Mouse (Mus musculus): ENCODE results near the gene Dop1b. TPM values are rescaled to one million over a fixed set of nuclear protein-coding genes. Genes with fewer than 3 reads are reported as not detected.
"Not testable (repeated sequence)": the region's sequence is repeated elsewhere in the genome, so short reads cannot be mapped to it uniquely, and the experiment has no call there.

Gene Dop1b
- polyA plus RNA-seq, 1 experiment from 2014 or later, result 28.1 TPM

DNA sequence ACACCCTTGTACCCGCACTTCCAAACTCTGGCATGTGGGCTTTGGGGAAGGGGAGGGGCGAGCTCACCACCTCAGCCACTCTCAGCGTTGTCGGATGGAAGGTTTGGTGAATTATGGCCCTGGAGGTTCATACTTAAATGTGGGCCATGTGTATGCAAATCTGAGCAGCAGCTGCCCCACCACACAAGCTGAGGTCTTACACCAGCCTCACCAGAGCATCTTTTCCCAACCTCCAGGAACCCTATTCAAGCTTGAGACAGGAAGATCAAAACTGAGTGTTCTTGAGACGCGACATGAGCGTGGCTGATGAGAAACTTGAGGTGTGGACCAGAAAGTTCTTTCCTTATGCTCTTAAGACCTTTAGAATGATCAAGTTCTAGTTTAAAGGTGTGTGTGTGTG lies 27.3 kb upstream of the Dop1b start:
- no peak overlapping the region for H3K27ac ChIP-seq (replicated peaks)
- H3K9ac ChIP-seq, result no peak overlapping the region
- ATAC-seq (ENCODE audit: low read depth), result no peak
- H3K4me2 ChIP-seq, result peak overlapping the region; percentile 75
- 36% methylated on average over 7 of the region's 7 CpGs for WGBS
- H3K4me1 ChIP-seq (replicated peaks), result peaks cover 21% of the 10 kb centered on the region
- H3K9me3 ChIP-seq, result no peaks in the 10 kb centered on the region
- no peaks in the 10 kb centered on the region for H3K36me3 ChIP-seq
- H3K4me3 ChIP-seq, result no peak overlapping the region
- H3K27me3 ChIP-seq, result peaks cover 62% of the 10 kb centered on the region

DNA sequence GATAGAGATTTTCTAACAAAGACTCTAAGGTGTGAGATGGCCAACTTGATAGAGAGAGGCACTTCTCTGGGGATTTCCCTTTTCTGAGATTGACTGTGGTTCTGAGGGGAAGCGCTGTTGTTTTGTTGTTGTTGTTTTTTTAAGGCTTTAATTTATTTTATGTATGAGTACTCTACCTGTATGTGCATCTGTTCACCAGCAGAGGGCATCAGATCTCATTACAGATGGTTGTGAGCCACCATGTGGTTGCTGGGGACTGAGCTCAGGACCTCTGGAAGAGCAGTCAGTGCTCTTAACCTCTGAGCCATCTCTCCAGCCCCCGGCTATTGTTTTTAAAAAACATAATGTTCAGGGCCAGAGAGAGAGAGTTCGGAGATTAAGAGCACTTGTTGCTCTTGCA lies 25.9 kb upstream of the Dop1b start:
- Histone ChIP-seq H3K4me1 (replicated peaks) (peaks cover 21% of the 10 kb centered on the region), H3K27me3 (peaks cover 56% of the 10 kb centered on the region)
- not testable (repeated sequence) for H3K4me2 ChIP-seq; H3K4me3 ChIP-seq; ATAC-seq (ENCODE audit: low read depth); H3K27ac ChIP-seq (replicated peaks); H3K9ac ChIP-seq; H3K36me3 ChIP-seq; H3K9me3 ChIP-seq
- WGBS, result 93% methylated on average over 3 of the region's 3 CpGs

DNA sequence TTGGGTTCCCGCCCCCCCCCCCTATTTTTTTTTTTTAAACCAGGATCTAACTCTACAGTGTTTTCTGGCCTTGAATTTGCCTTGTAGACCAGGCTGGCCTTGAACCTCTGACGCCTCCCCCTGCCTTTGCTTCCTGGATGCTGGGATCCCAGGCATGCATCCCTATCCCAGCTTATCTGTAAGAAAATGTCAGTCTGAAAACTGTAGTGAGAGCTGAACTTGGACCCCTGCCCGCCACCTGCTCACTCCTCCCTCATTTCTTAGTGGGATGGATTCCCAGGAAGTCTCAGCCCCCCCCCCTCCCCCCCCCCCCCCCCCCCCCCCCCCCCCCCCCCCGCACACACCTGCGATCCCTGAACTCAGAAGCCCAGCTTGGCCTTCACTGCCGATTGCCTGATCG lies 25.3 kb upstream of the Dop1b start:
- WGBS, result 79% methylated on average over 5 of the region's 7 CpGs
- no peak overlapping the region for H3K4me3 ChIP-seq
- no peaks in the 10 kb centered on the region for H3K36me3 ChIP-seq
- no peak overlapping the region for H3K9ac ChIP-seq
- no peaks in the 10 kb centered on the region for H3K9me3 ChIP-seq
- peaks cover 21% of the 10 kb centered on the region for H3K4me1 ChIP-seq (replicated peaks)
- peaks cover 50% of the 10 kb centered on the region for H3K27me3 ChIP-seq
- no peak overlapping the region for H3K4me2 ChIP-seq
- no peak for ATAC-seq (ENCODE audit: low read depth)
- no peak overlapping the region for H3K27ac ChIP-seq (replicated peaks)

DNA sequence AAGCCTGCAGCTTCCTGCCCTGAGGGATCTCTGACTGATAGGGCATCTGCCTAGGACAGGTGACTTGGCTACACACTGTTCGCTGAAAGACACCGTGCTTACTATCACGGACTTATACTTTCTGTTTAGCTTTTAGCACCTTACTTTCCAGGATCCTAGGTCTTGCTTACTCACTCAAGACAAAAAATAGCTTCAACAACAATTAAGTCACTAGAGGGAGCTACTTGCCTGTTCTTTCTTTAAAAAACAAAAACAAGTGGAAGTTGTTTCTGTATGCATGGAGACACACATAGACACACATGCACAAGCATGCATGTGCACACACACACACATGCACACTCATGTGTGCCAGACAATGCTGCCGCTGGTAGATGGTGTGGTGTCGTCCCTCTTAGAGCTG lies 24.8 kb upstream of the Dop1b start:
- 50% methylated on average over 5 of the region's 5 CpGs for WGBS
- no peaks in the 10 kb centered on the region for H3K9me3 ChIP-seq
- no peaks in the 10 kb centered on the region for H3K36me3 ChIP-seq
- no peak overlapping the region for H3K4me3 ChIP-seq
- peaks cover 21% of the 10 kb centered on the region for H3K4me1 ChIP-seq (replicated peaks)
- no peak overlapping the region for H3K9ac ChIP-seq
- H3K27ac ChIP-seq (replicated peaks), result no peak overlapping the region
- H3K4me2 ChIP-seq, result no peak overlapping the region
- no peak for ATAC-seq (ENCODE audit: low read depth)
- H3K27me3 ChIP-seq, result peaks cover 44% of the 10 kb centered on the region

DNA sequence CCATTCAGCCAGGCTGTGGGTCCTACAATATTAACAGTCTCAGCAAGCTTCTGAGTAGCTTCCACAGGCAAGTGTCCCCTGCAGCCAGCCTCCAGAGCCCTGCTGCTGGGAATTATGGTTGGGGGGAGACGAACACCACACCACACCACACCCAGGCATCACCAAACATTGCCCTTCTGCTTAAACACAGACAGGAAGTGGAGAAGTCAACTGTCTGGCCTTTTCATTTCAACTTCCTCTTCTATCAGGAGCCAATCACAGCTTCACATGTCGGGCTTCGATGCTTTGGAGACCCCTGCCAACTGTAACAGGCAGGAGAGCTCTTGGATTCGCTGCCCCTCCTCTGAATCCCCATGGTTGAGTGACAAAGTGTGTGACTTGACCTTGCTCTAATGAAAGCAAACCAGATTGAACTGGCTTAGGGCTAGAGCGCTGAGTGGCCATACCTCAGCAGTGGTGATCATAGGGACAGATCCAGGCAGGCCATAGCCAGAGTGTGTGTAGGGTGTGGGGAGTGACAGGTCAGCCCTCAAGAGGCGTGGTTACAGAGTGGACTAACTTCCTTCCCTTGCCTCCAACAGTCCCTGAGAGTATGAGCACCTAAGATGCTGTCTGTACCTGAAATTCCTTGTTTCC lies 20.4 kb upstream of the Dop1b start:
- no peak for ATAC-seq (ENCODE audit: low read depth)
- Histone ChIP-seq H3K9me3 (no peaks in the 10 kb centered on the region), H3K27ac (replicated peaks) (no peak overlapping the region), H3K4me3 (no peak overlapping the region), H3K36me3 (no peaks in the 10 kb centered on the region), H3K4me1 (replicated peaks) (no peaks in the 10 kb centered on the region), H3K27me3 (peaks cover 7% of the 10 kb centered on the region; the same call in 1 of the 2 replicates), H3K9ac (no peak overlapping the region), H3K4me2 (no peak overlapping the region)
- WGBS, result 78% methylated on average over 6 of the region's 6 CpGs

DNA sequence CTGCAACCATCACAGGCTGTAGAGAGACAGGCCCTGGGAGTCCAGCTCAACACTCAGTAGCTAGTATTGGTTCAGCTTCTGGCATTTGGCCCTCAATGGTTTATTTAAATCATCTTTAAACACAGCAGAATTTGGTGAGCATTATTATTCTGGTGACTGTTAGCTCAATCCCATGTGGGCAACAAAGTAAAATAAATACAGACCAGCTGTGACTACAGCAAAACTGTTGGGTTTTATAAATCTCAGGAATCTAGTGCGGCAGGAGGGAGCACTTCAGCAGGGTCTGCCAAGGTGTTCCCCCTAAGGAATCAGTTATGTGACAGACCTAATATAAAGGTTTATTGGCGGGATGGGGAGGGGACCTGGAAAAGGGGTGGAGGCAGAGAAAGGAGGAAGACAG lies 19.0 kb upstream of the Dop1b start:
- H3K36me3 ChIP-seq, result no peaks in the 10 kb centered on the region
- no peaks in the 10 kb centered on the region for H3K4me1 ChIP-seq (replicated peaks)
- H3K9me3 ChIP-seq, result no peaks in the 10 kb centered on the region
- H3K4me3 ChIP-seq, result no peak overlapping the region
- H3K4me2 ChIP-seq, result no peak overlapping the region
- peaks cover 13% of the 10 kb centered on the region; the same call in 1 of the 2 replicates for H3K27me3 ChIP-seq
- no peak for ATAC-seq (ENCODE audit: low read depth)
- WGBS, result 57% methylated on average over 2 of the region's 2 CpGs
- no peak overlapping the region for H3K9ac ChIP-seq
- H3K27ac ChIP-seq (replicated peaks), result no peak overlapping the region

DNA sequence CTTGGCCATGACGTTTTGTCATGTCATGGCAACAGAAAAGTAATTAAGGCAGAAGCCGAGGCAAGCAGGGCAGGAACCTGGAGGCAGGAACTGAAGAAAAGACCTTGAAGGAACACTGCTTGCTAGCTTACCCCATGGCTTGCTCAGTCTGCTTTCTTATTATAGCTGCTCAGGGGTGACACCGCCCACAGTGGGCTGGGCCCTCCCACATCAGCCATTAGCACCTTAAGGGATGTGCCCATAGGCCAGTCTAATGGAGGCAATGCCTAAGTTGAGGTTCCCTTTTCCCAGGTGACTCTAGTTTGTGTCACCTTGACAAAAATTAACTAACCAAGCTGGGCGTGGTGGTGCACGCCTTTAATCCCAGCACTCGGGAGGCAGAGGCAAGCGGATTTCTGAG lies 4.6 kb upstream of the Dop1b start:
- ATAC-seq (ENCODE audit: low read depth), result no peak
- Histone ChIP-seq H3K36me3 (no peaks in the 10 kb centered on the region), H3K9ac (no peak overlapping the region), H3K27ac (replicated peaks) (no peak overlapping the region), H3K4me2 (no peak overlapping the region), H3K4me3 (no peak overlapping the region), H3K9me3 (no peaks in the 10 kb centered on the region), H3K27me3 (peaks cover 26% of the 10 kb centered on the region), H3K4me1 (replicated peaks) (peaks cover under 1% of the 10 kb centered on the region; the same call in 1 of the 2 replicates)
- 85% methylated on average over 7 of the region's 7 CpGs for WGBS

DNA sequence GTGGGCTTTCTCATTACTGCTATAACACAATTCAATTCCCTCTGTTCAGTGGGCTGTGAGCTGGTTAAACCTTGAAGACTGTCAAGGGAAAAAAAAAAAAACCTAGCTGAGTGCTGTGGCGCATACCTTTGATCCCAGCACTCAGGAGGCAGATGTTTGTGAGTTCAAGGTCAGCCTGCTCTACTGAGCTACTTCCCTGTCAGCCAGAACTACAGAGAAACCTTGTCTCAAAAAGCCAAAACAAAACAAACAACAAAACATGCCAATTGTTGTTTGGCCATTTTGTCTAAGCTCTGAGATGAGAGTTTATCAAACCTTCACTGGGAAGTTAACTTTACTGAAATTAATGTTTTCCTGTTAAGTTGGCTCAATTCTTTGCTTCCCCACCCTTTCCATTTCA lies 2.5 kb upstream of the Dop1b start:
- H3K36me3 ChIP-seq, result no peaks in the 10 kb centered on the region
- no peak overlapping the region for H3K4me2 ChIP-seq
- no peaks in the 10 kb centered on the region for H3K9me3 ChIP-seq
- no peak overlapping the region for H3K27ac ChIP-seq (replicated peaks)
- peaks cover 18% of the 10 kb centered on the region for H3K4me1 ChIP-seq (replicated peaks)
- no peak overlapping the region for H3K4me3 ChIP-seq
- ATAC-seq (ENCODE audit: low read depth), result no peak
- peaks cover 31% of the 10 kb centered on the region for H3K27me3 ChIP-seq
- 84% methylated on average over 1 of the region's 1 CpGs for WGBS
- no peak overlapping the region for H3K9ac ChIP-seq

DNA sequence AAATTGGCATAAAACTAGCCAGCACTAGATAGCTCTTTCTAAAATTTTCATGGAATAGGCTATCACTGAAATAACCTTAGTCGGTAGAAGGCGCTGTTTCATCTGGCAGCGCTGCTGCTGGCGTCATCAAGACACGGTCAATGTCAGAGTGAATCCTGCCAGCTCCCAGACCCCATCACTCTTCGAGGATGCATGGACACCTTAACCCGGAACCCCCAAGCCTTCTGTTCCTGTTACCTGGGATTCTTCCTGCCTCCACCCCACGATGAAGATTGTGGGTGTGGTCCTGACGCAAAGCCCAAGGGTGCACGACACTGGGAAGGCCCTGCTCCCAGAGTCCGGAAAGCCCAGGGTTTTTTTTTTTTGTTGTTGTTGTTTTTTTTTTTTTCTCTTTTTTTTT lies 780 bp upstream of the Dop1b start:
- peak overlapping the region; percentile 55; the same call in 1 of the 2 replicates for H3K9ac ChIP-seq
- no peaks in the 10 kb centered on the region for H3K36me3 ChIP-seq
- H3K27ac ChIP-seq (replicated peaks), result peak overlapping the region; percentile 74
- peak; percentile 48 for ATAC-seq (ENCODE audit: low read depth)
- peaks cover 31% of the 10 kb centered on the region for H3K27me3 ChIP-seq
- peak overlapping the region; percentile 82 for H3K4me2 ChIP-seq
- H3K4me1 ChIP-seq (replicated peaks), result peaks cover 23% of the 10 kb centered on the region
- WGBS, result under 1% methylated on average over 11 of the region's 11 CpGs
- no peaks in the 10 kb centered on the region for H3K9me3 ChIP-seq
- H3K4me3 ChIP-seq, result peak overlapping the region; percentile 88

DNA sequence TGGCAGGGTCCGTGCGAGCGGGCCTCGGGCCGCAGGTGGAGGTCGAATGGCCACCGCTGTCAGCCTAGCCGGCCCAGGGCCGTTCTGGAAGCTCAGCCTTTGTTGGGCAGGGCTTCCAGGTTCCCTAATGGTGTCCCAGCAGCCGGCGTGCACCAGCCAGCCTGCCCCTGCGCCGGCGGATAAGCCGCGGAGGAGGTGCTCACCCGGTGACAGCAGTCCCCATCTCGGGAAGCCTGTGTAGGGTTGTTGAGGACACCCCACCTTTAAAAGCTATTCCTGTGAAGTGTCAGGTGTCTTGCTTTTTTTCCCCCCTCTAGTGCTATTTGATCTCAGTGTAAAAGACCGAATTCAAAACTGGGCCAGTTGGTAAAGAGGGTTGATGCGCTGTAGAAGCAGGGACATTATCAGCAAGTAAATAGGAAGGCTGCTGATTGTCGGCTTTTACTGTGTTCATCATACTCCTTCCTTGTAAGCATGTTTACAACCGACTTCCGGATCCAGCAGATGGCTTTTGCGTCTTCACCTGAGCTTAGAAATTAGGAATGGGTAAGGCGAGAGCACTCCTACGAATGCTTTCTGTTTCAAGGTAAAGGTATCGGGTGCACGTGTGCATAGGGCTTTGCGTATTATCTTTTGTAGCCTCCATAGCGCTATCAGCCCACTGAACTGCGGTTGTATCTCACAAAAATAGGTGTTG lies 633 bp downstream of the Dop1b start:
- WGBS, result 10% methylated on average over 31 of the region's 31 CpGs
- Histone ChIP-seq H3K9me3 (no peaks in the 10 kb centered on the region), H3K4me1 (replicated peaks) (peaks cover 28% of the 10 kb centered on the region), H3K9ac (peak overlapping the region; percentile 92), H3K4me3 (peak overlapping the region; percentile 88), H3K36me3 (0 out of 2 replicates have a peak, but pooled peaks cover 5% of the 10 kb centered on the region), H3K4me2 (peak overlapping the region; percentile 82), H3K27ac (replicated peaks) (peak overlapping the region; percentile 84), H3K27me3 (peaks cover 20% of the 10 kb centered on the region)
- no peak; the same call in 1 of the 2 replicates for ATAC-seq (ENCODE audit: low read depth)

DNA sequence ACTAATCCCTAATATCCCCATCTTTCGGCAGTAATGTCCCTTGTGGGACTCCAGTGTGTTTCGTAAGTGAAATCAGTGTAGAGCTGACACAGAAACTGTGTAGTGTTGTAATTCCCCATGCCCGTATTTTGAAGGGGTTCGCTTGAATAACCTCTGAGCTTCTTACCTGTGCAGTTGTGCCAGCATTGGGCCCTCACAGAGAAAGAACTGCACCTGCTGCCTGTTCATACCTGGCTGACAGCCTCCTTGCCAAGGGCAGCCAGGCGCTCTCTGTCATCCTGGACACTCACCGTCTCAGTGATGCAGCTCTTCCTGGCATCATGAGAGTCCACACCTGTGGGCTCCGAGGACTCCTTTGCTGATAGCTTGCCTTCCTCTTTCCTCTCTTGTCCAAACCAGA lies 1.3 kb downstream of the Dop1b start:
- no peak for ATAC-seq (ENCODE audit: low read depth)
- Histone ChIP-seq H3K9me3 (no peaks in the 10 kb centered on the region), H3K36me3 (0 out of 2 replicates have a peak, but pooled peaks cover 5% of the 10 kb centered on the region), H3K4me2 (peak overlapping the region; percentile 82), H3K9ac (peak overlapping the region; percentile 92), H3K27me3 (peaks cover 16% of the 10 kb centered on the region; the same call in 1 of the 2 replicates), H3K27ac (replicated peaks) (no peak overlapping the region), H3K4me1 (replicated peaks) (peaks cover 34% of the 10 kb centered on the region), H3K4me3 (peak overlapping the region; percentile 88)
- WGBS, result 71% methylated on average over 7 of the region's 7 CpGs

DNA sequence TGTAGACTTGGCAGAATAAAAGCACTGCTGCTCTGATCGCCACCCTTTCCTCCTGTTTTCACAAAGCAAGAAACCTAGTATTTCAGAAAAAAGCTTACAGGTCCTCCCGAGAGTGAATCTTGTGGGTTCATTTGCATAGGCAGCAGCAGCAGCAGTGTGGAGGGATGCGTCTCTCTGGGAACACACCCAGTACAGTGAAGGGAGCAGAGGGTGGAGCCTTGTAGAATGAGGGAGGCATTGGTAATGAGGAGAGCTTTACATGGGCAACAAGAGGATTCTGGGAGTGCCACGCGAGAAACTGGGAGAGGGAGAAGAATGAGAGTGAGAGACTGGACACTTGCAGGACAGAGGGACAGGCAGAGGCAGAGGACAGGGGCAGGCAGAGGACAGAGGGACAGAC lies 2.7 kb downstream of the Dop1b start:
- WGBS, result 17% methylated on average over 5 of the region's 5 CpGs
- Histone ChIP-seq H3K4me3 (no peak overlapping the region), H3K27ac (replicated peaks) (no peak overlapping the region), H3K4me1 (replicated peaks) (peaks cover 36% of the 10 kb centered on the region), H3K4me2 (no peak overlapping the region), H3K9ac (no peak overlapping the region), H3K9me3 (no peaks in the 10 kb centered on the region), H3K27me3 (peaks cover 5% of the 10 kb centered on the region; the same call in 1 of the 2 replicates), H3K36me3 (0 out of 2 replicates have a peak, but pooled peaks cover 5% of the 10 kb centered on the region)
- ATAC-seq (ENCODE audit: low read depth), result no peak

All from neural tube, embryonic 13.5 days (tissue).